Mouse (Mus musculus) forebrain, postnatal 0 days (tissue): ENCODE results near the gene Elmsan1. TPM values are rescaled to one million over a fixed set of nuclear protein-coding genes. Genes with fewer than 3 reads are reported as not detected.
A peak's percentile ranks its signal among the peaks of the same experiment; 100 is the strongest.

Source experiments
- ATAC-seq: fragments of 200-750 bp; cut with Nextera tagmentation; 2 replicates; pipeline ENCODE4 v1.8.0; 2017; ENCODE audit warnings: mild to moderate bottlenecking, moderate library complexity
- DNase-seq: peaks from one replicate; pipeline ENCODE4 v3.0.0-alpha.2; 2015
- H3K27ac ChIP-seq: fragments of 300-500 bp; sonication (generic); 2 replicates; pipeline ENCODE4 v1.5.1; 2014; ENCODE audit warnings: low read depth, mild to moderate bottlenecking, antibody characterized with exemption, low read length, moderate library complexity, mixed read lengths
- H3K27me3 ChIP-seq: fragments of 300-500 bp; sonication (generic); 2 replicates; pipeline ENCODE4 v1.6.1; 2014; ENCODE audit warnings: mild to moderate bottlenecking, low read length, mixed read lengths; ENCODE audit not compliant: insufficient read depth
- H3K36me3 ChIP-seq: fragments of 300-500 bp; sonication (generic); 2 replicates; pipeline ENCODE4 v1.6.1; 2014; ENCODE audit warnings: mild to moderate bottlenecking, moderate library complexity; ENCODE audit not compliant: insufficient read depth
- H3K4me1 ChIP-seq: fragments of 300-500 bp; sonication (generic); 2 replicates; pipeline ENCODE4 v1.6.1; 2014; ENCODE audit warnings: antibody characterized with exemption; ENCODE audit not compliant: insufficient read depth
- H3K4me2 ChIP-seq: fragments of 300-500 bp; sonication (generic); 2 replicates; pipeline ENCODE4 v1.6.1; 2014; ENCODE audit warnings: low read depth, mild to moderate bottlenecking, moderate library complexity
- H3K4me3 ChIP-seq: fragments of 300-500 bp; sonication (generic); 2 replicates; pipeline ENCODE4 v1.5.1; 2014; ENCODE audit warnings: low read depth, low read length, mixed read lengths
- H3K9ac ChIP-seq: fragments of 300-500 bp; sonication (generic); 2 replicates; pipeline ENCODE4 v1.6.1; 2014; ENCODE audit warnings: mild to moderate bottlenecking
- H3K9me3 ChIP-seq: fragments of 300-500 bp; sonication (generic); 2 replicates; pipeline ENCODE4 v1.6.1; 2016; ENCODE audit warnings: low read length
- CTCF ChIP-seq: sonication (generic); IDR thresholded peaks from 2 replicates; pipeline ENCODE4 v1.5.1; 2016; ENCODE audit warnings: antibody characterized with exemption, control low read depth, low read depth
- WGBS: fragments of 180-500 bp; shearing (Covaris S2); extraction: QIAGEN DNeasy Blood & Tissue Kit; methylation state at CpG from one replicate; pipeline ENCODE4 v1.1.7; 2014; 5-methylcytosine and 5-hydroxymethylcytosine counted together
- polyA plus RNA-seq: library from polyadenylated mRNA; unstranded; fragments of >200 nt; fragmentation: Nextera tagmentation; extraction: Ambion mirVana; gene quantifications from 2 replicates; pipeline ENCODE4 v1.2.1, GENCODE M21; 2015
- total RNA-seq: library from RNA; depleted of rRNA; stranded (reverse); fragments of >200 nt; gene quantifications from 2 replicates; pipeline ENCODE4 v1.2.3, GENCODE M21; 2014; rRNA removed

Gene Elmsan1
- total RNA-seq (7.0 and 7.9 TPM in 2 replicates), polyA plus RNA-seq (2.2 and 2.5 TPM in 2 replicates)

DNA sequence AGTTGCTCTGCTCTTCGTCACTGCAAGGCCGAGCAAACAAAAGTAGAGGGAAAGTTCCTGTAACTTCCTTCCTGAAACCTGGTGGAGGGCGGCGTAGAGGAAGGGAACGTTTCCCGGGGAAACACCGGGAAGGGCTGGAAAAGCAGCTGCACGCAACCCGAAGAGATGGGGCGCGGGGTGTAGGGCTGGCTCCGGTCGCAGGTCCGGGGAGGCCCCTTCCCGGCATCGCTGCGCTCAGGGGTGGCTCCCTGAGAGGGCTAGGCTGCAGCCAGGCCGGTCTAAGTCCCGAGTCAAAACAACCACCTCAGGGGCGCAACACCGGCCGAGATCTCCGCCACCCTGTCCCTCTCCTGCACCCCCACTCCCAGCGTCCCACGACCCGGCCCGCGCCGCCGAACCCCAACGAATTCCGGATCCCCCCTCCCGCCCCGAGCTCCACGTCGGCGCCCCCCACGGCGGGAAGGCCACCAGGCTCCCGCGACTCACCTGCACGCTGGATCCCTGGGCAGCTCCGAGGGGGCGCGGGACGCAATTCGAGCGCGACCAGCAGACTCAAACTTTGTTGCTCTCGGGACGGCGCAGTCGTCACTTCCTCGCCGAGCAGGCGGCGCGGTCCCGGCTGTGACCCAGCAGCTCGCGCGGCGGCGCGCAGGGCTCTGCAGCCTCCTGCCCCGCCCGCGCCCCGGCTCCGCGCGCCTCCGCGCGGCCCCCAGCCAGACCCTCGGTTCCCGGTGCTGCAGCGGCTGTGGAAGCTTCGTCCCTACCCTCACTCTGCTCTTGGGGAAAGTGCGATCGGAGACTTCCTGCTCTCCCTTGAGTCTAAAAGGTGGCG lies at the start of gene Elmsan1:
Gene Elmsan1 (minus strand): TSS at position 593 of the 832 bp plus-strand sequence.
- ATAC-seq (peak; percentile 84), DNase-seq (peak; percentile 72)
- WGBS = 1% methylated on average over 82 of the region's 82 CpGs
- peak within 1 kb of the TSS; percentile 57 for H3K27ac ChIP-seq
- no peaks in the 10 kb centered on the region for H3K27me3 ChIP-seq
- H3K4me1 ChIP-seq = 0 out of 2 replicates have a peak, but pooled peaks cover 5% of the 10 kb centered on the region
- H3K36me3 ChIP-seq = no peaks in the 10 kb centered on the region
- TF ChIP-seq CTCF = no peak
- peak within 1 kb of the TSS; percentile 62 for H3K4me3 ChIP-seq
- H3K9ac ChIP-seq = peak within 1 kb of the TSS; percentile 59
- H3K4me2 ChIP-seq = peak within 1 kb of the TSS; percentile 98
- H3K9me3 ChIP-seq = no peaks in the 10 kb centered on the region

DNA sequence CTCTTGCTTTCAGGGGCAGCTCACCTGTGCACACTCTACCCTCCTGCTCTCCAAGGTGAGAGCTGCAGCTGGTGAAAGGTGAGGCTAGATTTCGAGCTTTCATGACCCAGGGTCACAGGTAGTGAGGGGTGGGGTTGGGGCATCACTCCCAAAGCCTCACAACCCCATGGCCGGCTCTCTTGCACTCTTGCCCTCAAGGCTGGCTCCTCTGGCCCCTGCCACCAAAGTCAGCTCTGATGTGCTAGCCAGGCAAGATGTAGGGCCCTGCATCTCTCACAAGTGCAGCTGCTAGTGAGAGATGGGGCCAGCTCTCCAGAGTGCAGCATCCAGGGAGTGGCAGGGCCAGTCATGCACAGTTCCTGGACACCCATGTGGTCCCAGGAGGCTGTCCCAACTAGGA lies 48.6 kb upstream of the Elmsan1 start:
- Histone ChIP-seq H3K4me2 (no peak overlapping the region), H3K4me1 (no peaks in the 10 kb centered on the region), H3K9me3 (no peaks in the 10 kb centered on the region), H3K4me3 (no peak overlapping the region), H3K27me3 (no peaks in the 10 kb centered on the region), H3K36me3 (no peaks in the 10 kb centered on the region), H3K27ac (no peak overlapping the region), H3K9ac (no peak overlapping the region)
- no peak for TF ChIP-seq CTCF
- no peak for ATAC-seq
- DNase-seq = no peak
- WGBS = 58% methylated on average over 2 of the region's 2 CpGs

GRCm38 (mm10) chr12:84260363-84260762 lies 41.7 kb upstream of the Elmsan1 start:
- H3K9me3 ChIP-seq = no peaks in the 10 kb centered on the region
- H3K36me3 ChIP-seq = no peaks in the 10 kb centered on the region
- H3K9ac ChIP-seq = no peak overlapping the region
- TF ChIP-seq CTCF = no peak
- no peak for ATAC-seq
- DNase-seq = no peak
- H3K4me1 ChIP-seq = no peaks in the 10 kb centered on the region
- no peak overlapping the region for H3K4me3 ChIP-seq
- no peak overlapping the region for H3K27ac ChIP-seq
- H3K4me2 ChIP-seq = no peak overlapping the region
- no peaks in the 10 kb centered on the region for H3K27me3 ChIP-seq
- WGBS = 49% methylated on average over 7 of the region's 7 CpGs

GRCm38 (mm10) chr12:84254886-84255285 lies 36.2 kb upstream of the Elmsan1 start:
- ATAC-seq (no peak), DNase-seq (no peak)
- H3K4me3 ChIP-seq = no peak overlapping the region
- WGBS = 84% methylated on average over 5 of the region's 5 CpGs
- H3K27me3 ChIP-seq = no peaks in the 10 kb centered on the region
- TF ChIP-seq CTCF = no peak
- no peaks in the 10 kb centered on the region for H3K9me3 ChIP-seq
- H3K36me3 ChIP-seq = no peaks in the 10 kb centered on the region
- H3K9ac ChIP-seq = no peak overlapping the region
- H3K27ac ChIP-seq = no peak overlapping the region
- no peak overlapping the region for H3K4me2 ChIP-seq
- no peaks in the 10 kb centered on the region for H3K4me1 ChIP-seq

DNA sequence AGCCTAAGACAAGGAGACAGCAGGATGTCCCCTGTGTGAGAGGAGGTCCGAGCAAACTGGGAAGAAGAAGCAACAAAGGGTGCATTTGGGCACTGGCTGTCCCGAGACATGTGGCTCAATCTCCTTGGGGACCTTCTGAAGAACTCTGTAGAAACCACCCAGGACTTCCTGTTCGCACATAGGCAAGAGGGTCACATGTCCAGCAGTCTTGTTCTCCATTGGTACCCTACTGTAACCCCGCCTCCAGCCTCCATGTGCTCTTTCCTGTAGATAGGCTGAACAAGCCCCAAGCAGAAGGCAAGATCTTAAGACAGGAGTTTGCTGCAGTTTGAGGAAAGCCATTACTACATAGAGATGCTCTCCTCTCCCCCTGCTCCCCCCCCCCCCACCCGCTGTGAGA lies 34.1 kb upstream of the Elmsan1 start:
- no peak for ATAC-seq

GRCm38 (mm10) chr12:84249217-84249616 lies 30.5 kb upstream of the Elmsan1 start:
- H3K4me1 ChIP-seq = no peaks in the 10 kb centered on the region
- 0 out of 2 replicates have a peak, but pooled peaks have one; percentile 23 for ATAC-seq
- DNase-seq = peak; percentile 72
- H3K4me2 ChIP-seq = no peak overlapping the region
- H3K9me3 ChIP-seq = no peaks in the 10 kb centered on the region
- no peak overlapping the region for H3K9ac ChIP-seq
- no peak overlapping the region for H3K4me3 ChIP-seq
- TF ChIP-seq CTCF = peak; percentile 82
- H3K27ac ChIP-seq = no peak overlapping the region
- H3K36me3 ChIP-seq = no peaks in the 10 kb centered on the region
- WGBS = 6% methylated on average over 3 of the region's 3 CpGs
- no peaks in the 10 kb centered on the region for H3K27me3 ChIP-seq

More for the DNA sequence above, 34.1 kb upstream of the Elmsan1 start:
- no peak overlapping the region for H3K4me2 ChIP-seq
- H3K9ac ChIP-seq = no peak overlapping the region
- no peaks in the 10 kb centered on the region for H3K27me3 ChIP-seq
- H3K4me1 ChIP-seq = no peaks in the 10 kb centered on the region
- no peak overlapping the region for H3K27ac ChIP-seq
- no peaks in the 10 kb centered on the region for H3K9me3 ChIP-seq
- DNase-seq = no peak
- WGBS = 89% methylated on average over 5 of the region's 5 CpGs
- H3K36me3 ChIP-seq = no peaks in the 10 kb centered on the region
- no peak overlapping the region for H3K4me3 ChIP-seq
- TF ChIP-seq CTCF = no peak

GRCm38 (mm10) chr12:84245683-84246082 lies 27.0 kb upstream of the Elmsan1 start:
- no peak for ATAC-seq
- 50% methylated on average over 5 of the region's 5 CpGs for WGBS
- H3K27ac ChIP-seq = no peak overlapping the region
- H3K36me3 ChIP-seq = no peaks in the 10 kb centered on the region
- no peaks in the 10 kb centered on the region for H3K4me1 ChIP-seq
- no peaks in the 10 kb centered on the region for H3K27me3 ChIP-seq
- no peak overlapping the region for H3K4me3 ChIP-seq
- H3K4me2 ChIP-seq = no peak overlapping the region
- H3K9ac ChIP-seq = no peak overlapping the region
- no peak for TF ChIP-seq CTCF
- no peaks in the 10 kb centered on the region for H3K9me3 ChIP-seq
- DNase-seq = no peak
